ENCODE assay signal across 8 mouse cellular contexts in the genomic region with DNA sequence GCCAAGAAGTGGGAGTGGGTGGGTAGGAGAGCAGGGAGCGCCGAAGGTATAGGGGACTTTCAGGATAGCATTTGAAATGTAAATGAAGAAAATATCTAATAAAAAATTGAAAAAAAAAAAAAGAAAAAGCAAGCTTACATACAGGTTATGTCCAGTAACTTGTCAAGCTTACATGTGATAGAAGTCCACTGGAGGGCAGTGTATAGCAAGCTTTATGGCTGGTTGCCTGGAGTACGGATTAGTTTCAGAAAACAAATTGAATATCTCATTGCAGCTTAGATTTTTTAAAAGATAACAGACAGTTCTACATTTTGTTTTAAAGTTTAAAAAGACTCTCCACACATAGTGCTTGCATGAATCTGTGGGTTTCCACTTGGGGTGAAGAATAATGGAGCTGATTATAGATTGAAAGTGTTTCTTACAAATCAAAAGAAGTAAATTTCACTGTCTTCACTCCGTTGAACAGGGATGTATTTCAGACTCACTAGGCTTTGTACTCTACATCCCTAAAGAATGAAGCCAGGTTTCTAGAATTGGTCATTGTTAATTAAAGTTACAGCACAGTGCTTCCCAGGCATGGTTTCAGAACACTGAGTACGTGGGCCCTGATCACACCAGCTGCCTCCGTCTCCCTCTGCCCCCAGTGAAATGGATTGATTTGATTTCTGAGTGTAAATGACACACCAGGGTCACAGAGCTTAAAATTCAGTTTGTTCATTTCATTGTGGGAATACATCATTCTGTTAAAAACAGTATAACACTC.
A peak's percentile ranks its signal among the peaks of the same experiment; 100 is the strongest.
DNase-seq lines count a peak whose midpoint lies in the region; ATAC-seq and TF ChIP-seq lines count a peak whose summit lies in the region.

No protein-coding gene starts in this region.

- DNase-seq in kidney, adult 2 months, result peak; percentile 68
- peak; percentile 29 to 51 for DNase-seq in left cerebral cortex, postnatal 10 days (ENCODE audit: extremely low spot score in 1 of 2, low spot score in 2 of 2)
- peak; percentile 20 for DNase-seq in retina, postnatal 7 days (ENCODE audit: low read depth, low spot score)
- no peak for DNase-seq in urinary bladder, postnatal 25 days (ENCODE audit: low spot score)
- no peak for DNase-seq in testis, postnatal 10 days (ENCODE audit: low spot score)

- whole genome bisulfite sequencing in kidney, adult 2 months, result 59% methylated on average over 6 of the region's 6 CpGs
- 60% methylated on average over 6 of the region's 6 CpGs for WGBS in kidney, embryonic 16.5 days

- TF ChIP-seq CTCF in kidney, adult 2 months (conservative IDR thresholded peaks at IDR 0.05; ENCODE audit: insufficient read depth, insufficient read length, low read depth, low read length), result 0 out of 2 replicates have a peak, but pooled peaks have one; percentile 28
- peak; percentile 46 for TF ChIP-seq CTCF in cortical plate, adult 2 months (IDR thresholded peaks at IDR 0.05; ENCODE audit: extremely low read depth, insufficient read depth, low read length)

- H3K4me3 ChIP-seq in kidney, adult 2 months (ENCODE audit: insufficient read depth, low read depth, low read length), result no peak overlapping the region
- no peak overlapping the region for H3K4me3 ChIP-seq in kidney, embryonic 16.5 days (ENCODE audit: low read length)
- no peak overlapping the region for H3K4me3 ChIP-seq in cortical plate, adult 2 months (ENCODE audit: insufficient read depth, low read length)

- intact Hi-C loops in left cerebral cortex, postnatal 10 days (cut with DNase I), result loop anchor here (2.0 to 10.0 kb wide), 4 partner anchors 303 to 1999 kb away; no protein-coding TSS in a partner anchor

- no peak for TF ChIP-seq POLR2A in kidney, adult 2 months (IDR thresholded peaks at IDR 0.05; ENCODE audit: low read depth, low read length)
- no peak for TF ChIP-seq POLR2A in cortical plate, adult 2 months (IDR thresholded peaks at IDR 0.05; ENCODE audit: extremely low read depth, insufficient read depth, low read length)

- no peak; the same call in 1 of the 2 replicates for ATAC-seq in kidney, embryonic 16.5 days (ENCODE audit: low FRiP score, low TSS enrichment)
- peak; percentile 64 to 81; a peak in 3 of 4 replicates for ATAC-seq in hematopoietic stem cell, adult 5-6 weeks (replicated peaks in 1 of 2; ENCODE audit: insufficient read depth in 1 of 2, low FRiP score in 2 of 2, low TSS enrichment in 1 of 2, low read depth in 1 of 2, poor library complexity in 2 of 2, severe bottlenecking in 2 of 2)

- H3K27me3 ChIP-seq in kidney, adult 2 months (replicated peaks; ENCODE audit: control insufficient read depth, insufficient read depth, low read length), result no peaks in the 10 kb centered on the region
- no peaks in the 10 kb centered on the region for H3K27me3 ChIP-seq in kidney, embryonic 16.5 days (ENCODE audit: insufficient read depth, low read length)

- H3K4me1 ChIP-seq in kidney, adult 2 months (ENCODE audit: control insufficient read depth, insufficient read depth, low read length), result no peaks in the 10 kb centered on the region
- no peaks in the 10 kb centered on the region for H3K4me1 ChIP-seq in kidney, embryonic 16.5 days (ENCODE audit: insufficient read depth, low read length)
- H3K4me1 ChIP-seq in cortical plate, adult 2 months (ENCODE audit: control insufficient read depth, insufficient read depth, low read length), result no peaks in the 10 kb centered on the region

- H3K9ac ChIP-seq in kidney, embryonic 16.5 days (replicated peaks; ENCODE audit: low read length), result no peak overlapping the region

- 0 out of 2 replicates have a peak, but pooled peaks cover 2% of the 10 kb centered on the region for H3K9me3 ChIP-seq in kidney, embryonic 16.5 days (ENCODE audit: low read length)

- H3K4me2 ChIP-seq in kidney, embryonic 16.5 days (replicated peaks; ENCODE audit: low read depth, low read length), result no peak overlapping the region

- no peak overlapping the region for H3K27ac ChIP-seq in kidney, adult 2 months (ENCODE audit: insufficient read depth, low read depth, low read length)
- H3K27ac ChIP-seq in kidney, embryonic 16.5 days (ENCODE audit: low read length), result no peak overlapping the region
- H3K27ac ChIP-seq in cortical plate, adult 2 months (ENCODE audit: insufficient read depth, low read length), result no peak overlapping the region

- no peaks in the 10 kb centered on the region for H3K36me3 ChIP-seq in kidney, adult 2 months (ENCODE audit: control insufficient read depth, insufficient read depth, low read length)
- H3K36me3 ChIP-seq in kidney, embryonic 16.5 days (ENCODE audit: insufficient read depth, low read length), result no peaks in the 10 kb centered on the region

Comparison
In these comparisons a context has a peak if more than half of its experiments do, and no peak if none do; other contexts are left out.
1. DNase-seq: peak in kidney, adult 2 months (single experiment), left cerebral cortex, postnatal 10 days (2 of 2) and retina, postnatal 7 days (single experiment); none in urinary bladder, postnatal 25 days (single experiment) and testis, postnatal 10 days (single experiment).